Mouse (Mus musculus) B cell, adult 2 months (primary cell): ENCODE measurements at regions not wholly inside any gene's neighbourhood (a gene's known extent, or its start where the extent isn't known, plus 50 kb on each side); places are given as distances from the start of the nearest gene placed in this dataset.
A peak's percentile ranks its signal among the peaks of the same experiment; 100 is the strongest.

Source experiments
- DNase-seq, 2 experiments: peaks; one replicate each; pipeline ENCODE4 v3.0.0; 2022

- no peak for DNase-seq
Measured at GRCm38 (mm10) chr7:88185120-88185796, 92.6 kb upstream of the Ctsc start.

DNA sequence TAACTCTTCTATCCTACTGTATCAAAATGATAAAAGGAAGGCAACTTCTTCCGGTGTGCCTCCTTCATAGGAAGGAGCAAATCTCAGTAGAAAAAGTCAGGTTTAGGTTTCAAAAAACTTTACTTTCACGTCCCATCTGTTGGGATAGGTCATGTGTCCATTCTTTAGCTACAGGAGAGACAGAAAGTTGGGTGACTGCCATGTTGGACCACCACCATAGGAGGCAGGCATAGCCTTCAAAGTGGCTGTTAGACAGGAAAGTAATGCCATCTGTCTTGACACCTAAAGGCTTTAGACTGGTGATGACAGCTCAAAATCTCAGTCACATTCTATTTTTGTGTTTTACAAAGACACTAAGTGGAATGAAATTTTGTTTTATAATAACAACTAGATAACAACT lies 90.3 kb upstream of the Ctsc start:
- no peak for DNase-seq

DNA sequence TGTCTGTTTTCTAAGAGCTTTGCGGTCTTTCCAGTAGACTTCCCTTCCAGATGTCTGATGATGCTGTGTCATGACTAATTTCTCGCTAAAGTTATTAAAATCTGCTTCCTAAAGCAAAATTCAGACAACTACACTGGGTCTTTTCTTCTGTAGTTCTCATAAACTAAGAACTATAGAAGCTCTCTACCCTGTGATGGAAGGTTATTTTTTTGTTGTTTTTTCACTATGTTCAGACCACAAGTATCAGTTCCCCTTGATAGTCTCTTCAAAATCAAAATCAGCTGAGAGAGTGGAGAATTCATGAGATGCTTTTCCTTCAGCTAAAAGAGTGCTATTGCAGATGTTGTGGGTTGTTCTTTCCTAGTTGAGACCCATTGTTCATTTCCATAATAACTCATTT lies 85.1 kb upstream of the Ctsc start:
- no peak for DNase-seq

DNA sequence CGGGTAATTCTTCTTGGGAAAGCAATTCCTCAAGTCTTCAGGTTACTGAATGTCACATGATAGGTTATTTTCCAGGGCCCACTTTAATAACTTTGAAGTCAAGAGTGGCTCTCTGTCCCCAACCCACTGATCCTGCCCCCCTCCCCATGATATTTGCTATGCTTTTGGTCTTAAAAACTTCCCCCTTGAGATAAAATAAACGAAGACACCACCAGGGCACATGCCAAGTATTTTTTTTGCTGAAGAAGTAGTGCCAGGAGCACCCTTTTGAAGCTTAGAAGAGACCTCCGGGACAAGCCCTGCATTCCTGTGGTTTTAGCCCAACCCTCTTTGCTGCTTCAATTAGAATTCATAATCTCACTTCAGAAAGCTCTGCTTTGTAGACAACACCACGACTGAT lies 78.8 kb upstream of the Ctsc start:
- DNase-seq: no peak

- DNase-seq: no peak
Measured at GRCm38 (mm10) chr7:88199929-88200538, 77.9 kb upstream of the Ctsc start.

- peak in 1 of 2 experiments; percentile 18 for DNase-seq
Measured at GRCm38 (mm10) chr7:88201658-88202364, 76.1 kb upstream of the Ctsc start.

DNA sequence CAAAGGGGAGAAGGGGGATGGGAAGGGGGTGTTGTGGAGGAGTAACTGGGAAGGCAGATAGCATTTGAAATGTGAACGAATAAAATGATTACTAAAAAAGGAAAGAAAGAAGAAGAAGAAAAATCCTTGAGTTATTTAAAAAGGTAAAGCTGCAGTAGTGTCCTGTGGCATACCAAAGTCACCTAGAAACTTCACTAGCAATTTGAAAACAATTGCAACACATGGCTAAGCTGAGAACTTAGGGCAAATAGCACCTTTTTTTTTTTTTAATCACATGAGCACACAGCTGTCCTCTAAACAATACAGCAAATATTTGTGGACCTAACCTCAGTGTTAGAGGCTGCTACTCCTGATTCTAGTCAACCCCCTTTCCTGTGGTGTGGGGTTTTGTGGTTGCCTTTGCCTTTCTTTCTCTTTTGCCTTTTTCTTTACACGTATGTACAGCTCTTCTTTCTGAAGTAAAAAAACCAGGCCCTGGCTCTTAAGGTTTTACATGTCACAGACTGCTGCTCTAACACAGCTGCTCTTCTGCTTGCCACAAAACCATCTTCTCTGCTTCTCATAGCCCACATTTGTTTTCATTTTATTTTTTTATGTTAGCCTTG lies 71.6 kb upstream of the Ctsc start:
- peak; percentile 37 to 46 for DNase-seq

- peak; percentile 22 to 29 for DNase-seq
Measured at GRCm38 (mm10) chr7:88206914-88207710, 70.8 kb upstream of the Ctsc start.

DNA sequence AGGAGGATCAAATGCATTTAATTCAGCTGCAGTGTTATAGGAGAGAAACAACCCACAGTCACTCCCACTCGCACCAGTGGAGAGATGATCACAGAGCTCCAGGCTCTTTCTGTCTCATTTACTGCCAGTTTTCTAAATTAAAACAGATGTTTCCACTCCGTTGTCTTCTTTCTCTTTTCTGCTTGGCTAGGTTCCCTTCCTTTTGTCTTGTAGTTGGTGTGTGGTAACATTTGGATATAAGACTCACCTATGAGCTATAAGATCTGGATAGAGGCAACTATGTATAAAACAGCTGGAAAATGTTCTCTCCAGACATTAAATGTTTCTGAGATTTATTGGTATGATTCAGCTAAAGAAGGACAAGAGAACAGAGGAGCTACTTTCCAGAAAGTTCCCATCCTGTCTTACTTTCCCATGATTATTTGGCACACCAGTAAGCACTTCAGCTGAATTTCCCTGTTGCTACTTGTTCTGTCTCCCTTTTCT lies 63.1 kb upstream of the Ctsc start:
- DNase-seq: no peak

- peak in 1 of 2 experiments; percentile 16 for DNase-seq
Measured at GRCm38 (mm10) chr7:88215425-88215824, 62.5 kb upstream of the Ctsc start.

- DNase-seq: peak; percentile 35 to 49
Measured at GRCm38 (mm10) chr7:88222141-88222540, 55.7 kb upstream of the Ctsc start.

- DNase-seq: peak in 1 of 2 experiments; percentile 22
Measured at GRCm38 (mm10) chr7:88225800-88226199, 52.1 kb upstream of the Ctsc start.
